In the genomic region with DNA sequence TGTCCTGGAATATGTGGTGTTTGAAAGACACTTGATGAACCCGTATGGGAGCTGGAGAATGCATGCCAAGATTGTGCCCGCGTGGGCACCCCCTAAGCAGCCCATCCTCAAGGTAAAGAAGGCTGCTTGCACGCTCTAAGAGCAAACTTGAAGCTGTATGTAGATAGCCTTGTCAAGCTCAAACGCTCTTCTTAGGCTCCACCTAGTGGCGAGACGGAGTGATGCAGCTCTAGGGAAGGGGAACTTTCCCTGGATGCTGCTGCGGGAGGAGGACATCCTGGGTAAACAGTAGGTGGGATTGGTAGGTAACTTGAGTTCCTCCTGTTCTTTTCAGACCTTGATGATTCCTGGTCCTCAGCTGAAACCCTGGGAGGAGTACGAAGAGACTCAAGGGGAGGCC, we compare ENCODE assay signal across 9 mouse cellular contexts. TPM values are rescaled to one million over a fixed set of nuclear protein-coding genes. Genes with fewer than 3 reads are reported as not detected.
DNase-seq lines count a peak whose midpoint lies in the region; ATAC-seq and TF ChIP-seq lines count a peak whose summit lies in the region.
"Had no signal": no experiment of that assay in that cellular context is flagged by ENCODE, and none has a peak within 500 bp of the region (broad histone marks: within the 10 kb centered on the region; RNA-seq: fewer than 3 reads in every experiment).

No protein-coding gene starts in this region.

- DNase-seq in forebrain, embryonic 11.5 days (ENCODE audit: low spot score) = peak; percentile 84
- peak; percentile 60 for DNase-seq in thymus, adult 2 months
- no peak for DNase-seq in thymus, adult 18-20 months
- peak; percentile 59 for DNase-seq in embryo, embryonic 11.5 days (ENCODE audit: low read depth, low spot score)
- DNase-seq in lung, postnatal 14 days = peak; percentile 77
- DNase-seq in spleen, postnatal 4 days (ENCODE audit: low spot score in 2 of 2) = peak; percentile 48 to 83

- peaks cover 4% of the 10 kb centered on the region; the same call in 1 of the 2 replicates for H3K36me3 ChIP-seq in forebrain, embryonic 11.5 days (ENCODE audit: control insufficient read depth, insufficient read depth, low read length)
- H3K36me3 ChIP-seq in forebrain, embryonic 15.5 days = peaks cover 48% of the 10 kb centered on the region
- H3K36me3 ChIP-seq in thymus, adult 2 months (ENCODE audit: control insufficient read depth, insufficient read depth, low read length) = peaks cover 11% of the 10 kb centered on the region; the same call in 1 of the 2 replicates
- H3K36me3 ChIP-seq in intestine, postnatal 0 days (ENCODE audit: control insufficient read depth, insufficient read depth) = peaks cover 46% of the 10 kb centered on the region

- no peak overlapping the region for H3K27ac ChIP-seq in forebrain, embryonic 11.5 days (ENCODE audit: low read depth, low read length)
- no peak overlapping the region for H3K27ac ChIP-seq in forebrain, embryonic 15.5 days (replicated peaks)
- no peak overlapping the region for H3K27ac ChIP-seq in thymus, adult 2 months (ENCODE audit: control insufficient read depth, insufficient read depth, low read length)
- H3K27ac ChIP-seq in intestine, postnatal 0 days (ENCODE audit: low read depth, low read length) = no peak overlapping the region
- H3K27ac ChIP-seq: limb, embryonic 12.5 days had no signal

- TF ChIP-seq POLR2A in thymus, adult 2 months (IDR thresholded peaks at IDR 0.05; ENCODE audit: control insufficient read depth, extremely low read depth, insufficient read depth, low read length, poor library complexity) = no peak

- H3K4me3 ChIP-seq in forebrain, embryonic 11.5 days (ENCODE audit: low read depth, low read length) = no peak overlapping the region
- no peak overlapping the region for H3K4me3 ChIP-seq in forebrain, embryonic 15.5 days
- H3K4me3 ChIP-seq in thymus, adult 2 months (ENCODE audit: control insufficient read depth, insufficient read depth, low read length) = no peak overlapping the region
- no peak overlapping the region for H3K4me3 ChIP-seq in intestine, postnatal 0 days (ENCODE audit: low read depth, low read length)
- H3K4me3 ChIP-seq: limb, embryonic 12.5 days had no signal

- TF ChIP-seq CTCF in thymus, adult 2 months (IDR thresholded peaks at IDR 0.05; ENCODE audit: borderline replicate concordance, control insufficient read depth, extremely low read depth, insufficient read depth, low read length, poor library complexity) = peak; percentile 80; the same call in 1 of the 2 replicates
- peak; percentile 94 for TF ChIP-seq CTCF in intestine, postnatal 0 days (IDR thresholded peaks at IDR 0.05; ENCODE audit: low read depth)

- no peak overlapping the region for H3K4me2 ChIP-seq in forebrain, embryonic 11.5 days (ENCODE audit: low read depth, low read length, severe bottlenecking)
- no peak overlapping the region for H3K4me2 ChIP-seq in forebrain, embryonic 15.5 days (replicated peaks)
- H3K4me2 ChIP-seq in intestine, postnatal 0 days (replicated peaks; ENCODE audit: low read depth) = no peak overlapping the region
- H3K4me2 ChIP-seq: limb, embryonic 12.5 days had no signal

- H3K9me3 ChIP-seq in forebrain, embryonic 11.5 days (ENCODE audit: control insufficient read depth, low read length) = no peaks in the 10 kb centered on the region
- no peaks in the 10 kb centered on the region for H3K9me3 ChIP-seq in forebrain, embryonic 15.5 days
- no peaks in the 10 kb centered on the region for H3K9me3 ChIP-seq in intestine, postnatal 0 days (ENCODE audit: control insufficient read depth)
- H3K9me3 ChIP-seq: limb, embryonic 12.5 days had no signal

- ATAC-seq in forebrain, embryonic 11.5 days (replicated peaks; ENCODE audit: low FRiP score) = no peak
- ATAC-seq in forebrain, embryonic 15.5 days (replicated peaks) = no peak
- ATAC-seq in intestine, postnatal 0 days = no peak

- no peaks in the 10 kb centered on the region; the same call in 1 of the 2 replicates for H3K4me1 ChIP-seq in forebrain, embryonic 11.5 days (replicated peaks; ENCODE audit: control insufficient read depth, insufficient read depth, low read length)
- H3K4me1 ChIP-seq in forebrain, embryonic 15.5 days = no peaks in the 10 kb centered on the region
- H3K4me1 ChIP-seq in thymus, adult 2 months (replicated peaks; ENCODE audit: control insufficient read depth, insufficient read depth, low read length) = no peaks in the 10 kb centered on the region
- 0 out of 2 replicates have a peak, but pooled peaks cover 1% of the 10 kb centered on the region for H3K4me1 ChIP-seq in intestine, postnatal 0 days (replicated peaks; ENCODE audit: control insufficient read depth, insufficient read depth, low read length)

- H3K27me3 ChIP-seq in forebrain, embryonic 11.5 days (ENCODE audit: control insufficient read depth, insufficient read depth, low read length) = no peaks in the 10 kb centered on the region
- H3K27me3 ChIP-seq in forebrain, embryonic 15.5 days = no peaks in the 10 kb centered on the region
- no peaks in the 10 kb centered on the region for H3K27me3 ChIP-seq in thymus, adult 2 months (ENCODE audit: control insufficient read depth, insufficient read depth, low read length)
- H3K27me3 ChIP-seq in intestine, postnatal 0 days (replicated peaks; ENCODE audit: control insufficient read depth, insufficient read depth, low read length) = no peaks in the 10 kb centered on the region
- H3K27me3 ChIP-seq: limb, embryonic 12.5 days had no signal

- WGBS in forebrain, embryonic 11.5 days = 30% methylated on average over 9 of the region's 9 CpGs
- 23% methylated on average over 9 of the region's 9 CpGs for WGBS in forebrain, embryonic 15.5 days
- WGBS in thymus, adult 2 months = 27% methylated on average over 9 of the region's 9 CpGs
- 18% methylated on average over 9 of the region's 9 CpGs for WGBS in intestine, postnatal 0 days

- no peak overlapping the region for H3K9ac ChIP-seq in forebrain, embryonic 11.5 days (ENCODE audit: low read length)
- H3K9ac ChIP-seq in forebrain, embryonic 15.5 days (replicated peaks) = no peak overlapping the region
- no peak overlapping the region for H3K9ac ChIP-seq in intestine, postnatal 0 days (ENCODE audit: low read depth, low read length)
- H3K9ac ChIP-seq: limb, embryonic 12.5 days had no signal

RNA-seq across cellular contexts. Expression of a gene that starts 12.6 kb away (rescaled TPM):
- 55.9 and 59.9 TPM in 2 replicates for polyA plus RNA-seq in forebrain, embryonic 11.5 days (2014; fragmentation: Nextera tagmentation; extraction: Ambion mirVana)
- polyA plus RNA-seq in forebrain, embryonic 15.5 days (2015; fragmentation: Nextera tagmentation; extraction: Ambion mirVana) = 39.0 and 40.6 TPM in 2 replicates
- 13.2 and 14.1 TPM in 2 replicates for polyA plus RNA-seq in thymus, adult 2 months (2012; rRNA removed)
- 40.2 and 40.5 TPM in 2 replicates for polyA plus RNA-seq in intestine, postnatal 0 days (2015; fragmentation: Nextera tagmentation; extraction: Ambion mirVana)

RNA-seq across cellular contexts. Expression of a gene that starts 23.7 kb away (rescaled TPM):
- polyA plus RNA-seq in forebrain, embryonic 11.5 days (2014; fragmentation: Nextera tagmentation; extraction: Ambion mirVana) = 0.03 TPM in 2 replicates
- 0.18 and 0.33 TPM in 2 replicates for polyA plus RNA-seq in forebrain, embryonic 15.5 days (2015; fragmentation: Nextera tagmentation; extraction: Ambion mirVana)
- polyA plus RNA-seq in thymus, adult 2 months (2012; rRNA removed) = 0.54 and 0.70 TPM in 2 replicates
- 0.07 and 0.20 TPM in 2 replicates for polyA plus RNA-seq in intestine, postnatal 0 days (2015; fragmentation: Nextera tagmentation; extraction: Ambion mirVana)

RNA-seq across cellular contexts. Expression of a gene that starts 34.2 kb away (rescaled TPM):
- 4.3 and 4.5 TPM in 2 replicates for polyA plus RNA-seq in forebrain, embryonic 11.5 days (2014; fragmentation: Nextera tagmentation; extraction: Ambion mirVana)
- 10.1 and 10.6 TPM in 2 replicates for polyA plus RNA-seq in forebrain, embryonic 15.5 days (2015; fragmentation: Nextera tagmentation; extraction: Ambion mirVana)
- 17.3 and 17.8 TPM in 2 replicates for polyA plus RNA-seq in thymus, adult 2 months (2012; rRNA removed)
- polyA plus RNA-seq in intestine, postnatal 0 days (2015; fragmentation: Nextera tagmentation; extraction: Ambion mirVana) = 2.4 and 2.5 TPM in 2 replicates

RNA-seq across cellular contexts. Expression of a gene that starts 47.7 kb away (rescaled TPM):
- polyA plus RNA-seq in forebrain, embryonic 11.5 days (2014; fragmentation: Nextera tagmentation; extraction: Ambion mirVana) = 108 and 122 TPM in 2 replicates
- polyA plus RNA-seq in forebrain, embryonic 15.5 days (2015; fragmentation: Nextera tagmentation; extraction: Ambion mirVana) = 136 and 151 TPM in 2 replicates
- polyA plus RNA-seq in thymus, adult 2 months (2012; rRNA removed) = 36.9 and 42.9 TPM in 2 replicates
- polyA plus RNA-seq in intestine, postnatal 0 days (2015; fragmentation: Nextera tagmentation; extraction: Ambion mirVana) = 41.9 and 54.7 TPM in 2 replicates

Comparison
In these comparisons a context has a peak if more than half of its experiments do, and no peak if none do; other contexts are left out.
1. DNase-seq: peak in forebrain, embryonic 11.5 days (single experiment), thymus, adult 2 months (single experiment), embryo, embryonic 11.5 days (single experiment), lung, postnatal 14 days (single experiment) and spleen, postnatal 4 days (2 of 2); none in thymus, adult 18-20 months (0 of 2).